ENCODE assay signal across 8 mouse cellular contexts in the genomic region with DNA sequence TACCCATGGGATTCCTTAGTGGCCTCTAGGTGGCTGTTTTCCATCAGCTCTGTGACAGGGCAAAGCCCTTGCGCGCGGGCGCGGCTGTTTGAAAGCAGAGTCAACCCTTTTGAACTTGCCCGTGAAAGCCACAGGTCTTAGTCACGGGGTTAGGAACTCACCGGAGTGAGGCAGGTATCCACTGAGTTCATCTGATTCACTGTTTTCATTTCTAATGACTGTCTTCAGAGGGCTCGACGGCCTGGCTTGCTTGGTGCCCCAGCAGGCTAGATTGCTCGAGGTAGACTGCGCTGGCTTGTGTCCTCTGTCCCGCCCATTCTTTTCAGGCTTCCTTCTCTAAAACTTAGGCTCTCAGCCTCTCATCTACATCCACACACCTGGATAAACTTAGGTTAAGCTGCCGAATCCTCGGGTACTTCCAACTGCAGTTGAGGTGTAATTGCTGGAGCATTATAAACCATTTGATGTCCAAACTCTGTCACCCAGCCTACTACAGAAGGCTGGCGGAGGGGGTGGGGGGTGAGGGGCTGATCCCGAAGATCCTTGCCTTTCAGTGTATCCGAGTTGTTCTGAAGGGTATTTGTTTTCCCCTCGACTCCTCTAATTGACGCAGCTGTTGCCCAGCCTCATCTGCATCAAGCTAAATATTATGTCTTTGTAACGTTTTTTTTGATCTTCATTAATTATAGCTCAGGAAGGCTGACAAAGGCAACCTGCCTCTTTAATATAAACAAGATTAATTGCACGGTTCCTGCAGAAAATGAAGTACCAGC. TPM values are rescaled to one million over a fixed set of nuclear protein-coding genes. Genes with fewer than 3 reads are reported as not detected.
A peak's percentile ranks its signal among the peaks of the same experiment; 100 is the strongest.
DNase-seq lines count a peak whose midpoint lies in the region; ATAC-seq lines count a peak whose summit lies in the region.

No protein-coding gene starts in this region.

- H3K9me3 ChIP-seq in liver, embryonic 12.5 days (replicated peaks): 0 out of 2 replicates have a peak, but pooled peaks cover 3% of the 10 kb centered on the region
- H3K9me3 ChIP-seq in embryonic facial prominence, embryonic 11.5 days (replicated peaks; ENCODE audit: control insufficient read depth, low read length): no peaks in the 10 kb centered on the region
- H3K9me3 ChIP-seq in hindbrain, embryonic 16.5 days (ENCODE audit: control insufficient read depth, low read length): no peaks in the 10 kb centered on the region
- H3K9me3 ChIP-seq in neural tube, embryonic 11.5 days (ENCODE audit: control insufficient read depth, low read length): no peaks in the 10 kb centered on the region

- no peak overlapping the region for H3K4me3 ChIP-seq in liver, embryonic 12.5 days
- H3K4me3 ChIP-seq in embryonic facial prominence, embryonic 11.5 days (ENCODE audit: low read depth, low read length): no peak overlapping the region
- H3K4me3 ChIP-seq in hindbrain, embryonic 16.5 days (ENCODE audit: low read length): no peak overlapping the region
- H3K4me3 ChIP-seq in neural tube, embryonic 11.5 days (ENCODE audit: low read depth, low read length): no peak overlapping the region

- no peak for ATAC-seq in liver, embryonic 12.5 days
- ATAC-seq in embryonic facial prominence, embryonic 11.5 days (replicated peaks; ENCODE audit: insufficient number of reproducible peaks, low FRiP score, low TSS enrichment, low read depth): no peak; the same call in 1 of the 2 replicates
- no peak for ATAC-seq in hindbrain, embryonic 16.5 days
- ATAC-seq in neural tube, embryonic 11.5 days (ENCODE audit: insufficient read depth, low FRiP score, low TSS enrichment): peak; percentile 38; the same call in 1 of the 2 replicates

- H3K4me1 ChIP-seq in liver, embryonic 12.5 days: no peaks in the 10 kb centered on the region
- H3K4me1 ChIP-seq in embryonic facial prominence, embryonic 11.5 days (ENCODE audit: control insufficient read depth, insufficient read depth, low read length): no peaks in the 10 kb centered on the region
- H3K4me1 ChIP-seq in hindbrain, embryonic 16.5 days (ENCODE audit: control insufficient read depth, insufficient read depth, low read depth, low read length): peaks cover 17% of the 10 kb centered on the region
- H3K4me1 ChIP-seq in neural tube, embryonic 11.5 days (ENCODE audit: control insufficient read depth, insufficient read depth, low read length): no peaks in the 10 kb centered on the region; the same call in 1 of the 2 replicates

- H3K4me2 ChIP-seq in liver, embryonic 12.5 days: peak overlapping the region; percentile 6; the same call in 1 of the 2 replicates
- H3K4me2 ChIP-seq in embryonic facial prominence, embryonic 11.5 days (ENCODE audit: low read depth, low read length): peak overlapping the region; percentile 21
- peak overlapping the region; percentile 35 for H3K4me2 ChIP-seq in hindbrain, embryonic 16.5 days (ENCODE audit: low read length)
- peak overlapping the region; percentile 25 for H3K4me2 ChIP-seq in neural tube, embryonic 11.5 days (ENCODE audit: low read depth)

- no peaks in the 10 kb centered on the region for H3K36me3 ChIP-seq in liver, embryonic 12.5 days
- H3K36me3 ChIP-seq in embryonic facial prominence, embryonic 11.5 days (replicated peaks; ENCODE audit: control insufficient read depth, insufficient read depth, low read depth, low read length): no peaks in the 10 kb centered on the region
- no peaks in the 10 kb centered on the region for H3K36me3 ChIP-seq in hindbrain, embryonic 16.5 days (ENCODE audit: control insufficient read depth, insufficient read depth, low read length)
- H3K36me3 ChIP-seq in neural tube, embryonic 11.5 days (ENCODE audit: control insufficient read depth, insufficient read depth, low read length): no peaks in the 10 kb centered on the region

- no peak for DNase-seq in liver
- peak; percentile 33 for DNase-seq in embryonic facial prominence, embryonic 11.5 days (ENCODE audit: low spot score)
- DNase-seq in neural tube, embryonic 11.5 days (ENCODE audit: low spot score): peak; percentile 45
- no peak for DNase-seq in right cerebral cortex, postnatal 25 days
- DNase-seq in testis, postnatal 10 days (ENCODE audit: low spot score): no peak
- DNase-seq in layer of hippocampus, postnatal 10 days (ENCODE audit: low spot score in 2 of 2): no peak

- peaks cover 23% of the 10 kb centered on the region for H3K27me3 ChIP-seq in liver, embryonic 12.5 days (replicated peaks)
- no peaks in the 10 kb centered on the region for H3K27me3 ChIP-seq in embryonic facial prominence, embryonic 11.5 days (ENCODE audit: control insufficient read depth, insufficient read depth, low read length)
- no peaks in the 10 kb centered on the region for H3K27me3 ChIP-seq in hindbrain, embryonic 16.5 days (replicated peaks; ENCODE audit: control insufficient read depth, insufficient read depth, low read length)
- H3K27me3 ChIP-seq in neural tube, embryonic 11.5 days (ENCODE audit: control insufficient read depth, insufficient read depth, low read length): 0 out of 2 replicates have a peak, but pooled peaks cover 3% of the 10 kb centered on the region

- no peak overlapping the region for H3K27ac ChIP-seq in liver, embryonic 12.5 days
- H3K27ac ChIP-seq in embryonic facial prominence, embryonic 11.5 days (replicated peaks; ENCODE audit: low read depth, low read length): no peak overlapping the region
- no peak overlapping the region for H3K27ac ChIP-seq in hindbrain, embryonic 16.5 days (ENCODE audit: low read depth, low read length)
- no peak overlapping the region for H3K27ac ChIP-seq in neural tube, embryonic 11.5 days (ENCODE audit: low read depth, low read length)

- no peak overlapping the region for H3K9ac ChIP-seq in liver, embryonic 12.5 days
- H3K9ac ChIP-seq in embryonic facial prominence, embryonic 11.5 days (replicated peaks; ENCODE audit: low read length): no peak overlapping the region
- H3K9ac ChIP-seq in hindbrain, embryonic 16.5 days (ENCODE audit: low read depth, low read length): no peak overlapping the region
- no peak overlapping the region for H3K9ac ChIP-seq in neural tube, embryonic 11.5 days (ENCODE audit: low read length)

- WGBS in liver, embryonic 12.5 days (ENCODE audit: insufficient replicate concordance): 6% methylated on average over 22 of the region's 22 CpGs
- WGBS in embryonic facial prominence, embryonic 11.5 days: 4% methylated on average over 22 of the region's 22 CpGs
- 8% methylated on average over 22 of the region's 22 CpGs for WGBS in hindbrain, embryonic 16.5 days
- 4% methylated on average over 22 of the region's 22 CpGs for WGBS in neural tube, embryonic 11.5 days

RNA-seq across cellular contexts. Expression of gene Edar, which starts 24.0 kb away (rescaled TPM):
- polyA plus RNA-seq in liver, embryonic 12.5 days (2016; fragmentation: Nextera tagmentation; extraction: Ambion mirVana): 0.06 TPM in 1 of 2 replicates, not detected in the other
- polyA plus RNA-seq in embryonic facial prominence, embryonic 11.5 days (2014; fragmentation: Nextera tagmentation; extraction: Ambion mirVana): 0.52 and 0.78 TPM in 2 replicates
- 0.15 and 0.56 TPM in 2 replicates for polyA plus RNA-seq in hindbrain, embryonic 16.5 days (2015; fragmentation: Nextera tagmentation; extraction: Ambion mirVana)
- polyA plus RNA-seq in neural tube, embryonic 11.5 days (2014; fragmentation: Nextera tagmentation; extraction: Ambion mirVana): 0.30 and 0.32 TPM in 2 replicates
- under 1 TPM; 0.32 to 0.36 TPM for total RNA-seq in layer of hippocampus, postnatal 10 days (2021)

Comparison
In these comparisons a context has a peak if more than half of its experiments do, and no peak if none do; other contexts are left out.
1. DNase-seq: peak in embryonic facial prominence, embryonic 11.5 days (single experiment) and neural tube, embryonic 11.5 days (single experiment); none in liver (single experiment), right cerebral cortex, postnatal 25 days (single experiment), testis, postnatal 10 days (single experiment) and layer of hippocampus, postnatal 10 days (0 of 2).
2. Peak in every context shown above with its lines, with median percentiles within 50 percentile points of each other: H3K4me2 ChIP-seq.